Mouse (Mus musculus): ENCODE measurements around the gene Harbi1.

DNA sequence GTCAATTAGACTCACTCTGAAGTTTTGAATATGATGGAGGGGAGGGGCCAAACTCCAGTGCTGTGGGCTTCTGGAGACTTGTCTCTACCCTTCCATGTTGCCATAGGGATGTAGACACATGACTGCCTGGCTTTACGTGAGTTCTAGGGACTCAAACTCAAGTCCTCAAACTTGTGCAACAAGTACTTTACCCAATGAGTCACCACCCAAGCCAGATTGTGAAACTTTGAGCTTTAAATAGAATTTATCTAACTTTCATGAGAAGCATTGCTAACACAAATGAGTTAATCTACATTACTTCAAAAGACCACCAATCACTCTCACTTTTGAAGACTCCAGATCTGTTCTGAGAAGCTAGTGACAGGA is 14.4 kb upstream of the Harbi1 start:
- TF ChIP-seq CTCF (IDR thresholded peaks at IDR 0.05; ENCODE audit: borderline replicate concordance, insufficient read depth, low read depth, low read length) (no peak), POLR2A (IDR thresholded peaks at IDR 0.05; ENCODE audit: borderline replicate concordance, insufficient read depth, low read length) (no peak)

All from cerebellum, adult 2 months (tissue).